Mouse (Mus musculus) C2C12 (cell line): Measurements from ENCODE around the gene Flt3. TPM values are rescaled to one million over a fixed set of nuclear protein-coding genes. Genes with fewer than 3 reads are reported as not detected.

Experiments
- H3K27me3 ChIP-seq: one replicate; pipeline ENCODE4 v1.6.1; 2011; ENCODE audit not compliant: control insufficient read depth, insufficient read depth, insufficient read length
- H3K36me3 ChIP-seq: one replicate; pipeline ENCODE4 v1.6.1; 2011; ENCODE audit not compliant: control insufficient read depth, insufficient read depth
- H3K4me3 ChIP-seq: one replicate; pipeline ENCODE4 v1.5.1; 2011; ENCODE audit warnings: mild to moderate bottlenecking, control low read depth; ENCODE audit not compliant: poor library complexity, insufficient read depth, severe bottlenecking
- H3K79me2 ChIP-seq: one replicate; pipeline ENCODE4 v1.6.1; 2011; ENCODE audit not compliant: control insufficient read depth, insufficient read depth
- H3K79me3 ChIP-seq: one replicate; pipeline ENCODE4 v1.6.1; 2011; ENCODE audit warnings: low read depth, control low read depth
- H3ac ChIP-seq: one replicate; pipeline ENCODE3; 2011; ENCODE audit warnings: low read depth; ENCODE audit not compliant: control insufficient read depth, insufficient read length
- CEBPB ChIP-seq: IDR thresholded peaks from one replicate; pipeline ENCODE4 v1.6.1; 2011; ENCODE audit warnings: low read depth, mild to moderate bottlenecking, control low read depth, moderate library complexity
- CTCF ChIP-seq: IDR thresholded peaks from one replicate; pipeline ENCODE4 v1.5.1; 2011; ENCODE audit not compliant: control insufficient read depth, insufficient read depth, insufficient read length
- FOSL1 ChIP-seq: IDR thresholded peaks from one replicate; pipeline ENCODE4 v1.8.0; 2011; ENCODE audit warnings: mild to moderate bottlenecking, low read length; ENCODE audit not compliant: poor library complexity, insufficient read depth, severe bottlenecking
- MAX ChIP-seq: IDR thresholded peaks from one replicate; pipeline ENCODE4 v1.6.1; 2011; ENCODE audit warnings: mild to moderate bottlenecking, control low read depth
- MYOD1 ChIP-seq: IDR thresholded peaks from one replicate; pipeline ENCODE4 v1.6.1; 2011; ENCODE audit warnings: low read depth; ENCODE audit not compliant: control insufficient read depth, insufficient read length
- MYOG ChIP-seq: IDR thresholded peaks from one replicate; pipeline ENCODE4 v1.6.1; 2011; ENCODE audit not compliant: control insufficient read depth, insufficient read length; ENCODE audit errors: extremely low read depth
- USF1 ChIP-seq: IDR thresholded peaks from one replicate; pipeline ENCODE4 v1.6.1; 2011; ENCODE audit warnings: low read depth, mild to moderate bottlenecking, control low read depth, moderate library complexity
- polyA plus RNA-seq: library from polyadenylated mRNA; unstranded; fragments of >200 nt; fragmentation: generic; extraction: Trizol; gene quantifications from one replicate; pipeline ENCODE4 v1.2.1, GENCODE M21; 2012; ENCODE audit warnings: missing spikeins

Gene Flt3
- polyA plus RNA-seq, 1 experiment, result 0.01 TPM

DNA sequence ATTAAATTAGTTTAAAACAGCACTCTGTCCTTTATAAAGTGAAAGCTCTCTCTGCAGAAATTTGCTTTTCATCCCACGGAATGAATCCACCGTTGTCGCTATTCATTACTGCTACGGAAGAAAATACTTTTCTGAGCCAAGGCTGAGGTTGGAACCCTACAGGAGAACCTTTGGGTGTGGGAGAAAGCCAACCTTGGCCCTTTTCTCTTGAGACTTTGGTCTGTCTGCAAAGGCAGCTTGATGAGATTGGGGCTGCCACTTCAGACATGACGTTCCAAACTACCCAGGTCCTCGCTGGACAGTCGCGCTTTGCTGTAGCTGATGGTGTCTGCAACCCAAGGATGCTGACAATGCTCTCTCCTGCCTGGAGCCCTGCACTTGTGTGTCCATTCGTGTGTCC lies 91.8 kb downstream of the Flt3 start:
- Histone ChIP-seq H3K36me3 (no peaks in the 10 kb centered on the region), H3K4me3 (no peak overlapping the region), H3K27me3 (peaks cover 77% of the 10 kb centered on the region), H3K79me2 (no peaks in the 10 kb centered on the region), H3ac (no peak overlapping the region), H3K79me3 (no peaks in the 10 kb centered on the region)
- no peak for TF ChIP-seq MYOG
- no peak for TF ChIP-seq MYOD1
- no peak for TF ChIP-seq CEBPB
- no peak for TF ChIP-seq MAX
- no peak for TF ChIP-seq CTCF
- TF ChIP-seq USF1, result no peak

DNA sequence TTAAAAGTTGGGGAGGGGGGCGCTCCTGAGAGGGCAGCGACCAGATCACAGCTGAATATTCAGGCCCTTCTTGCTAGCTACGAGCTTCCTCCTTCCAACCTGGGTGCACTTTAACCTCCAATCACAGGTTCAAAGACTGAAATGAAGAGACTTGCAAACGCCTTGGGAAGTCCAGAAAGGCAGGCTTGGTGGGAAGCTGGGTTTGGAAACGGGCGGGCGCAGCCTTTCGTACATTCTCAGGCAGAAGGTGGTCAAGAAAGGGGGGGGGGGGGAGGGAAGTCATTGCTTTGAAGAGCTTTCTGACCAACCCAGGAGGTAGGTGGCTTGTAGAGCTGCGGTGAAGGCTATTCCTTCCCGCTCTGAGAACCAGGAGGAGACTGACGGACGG lies 92.9 kb downstream of the Flt3 start:
- no peak overlapping the region for H3K4me3 ChIP-seq
- peaks cover 80% of the 10 kb centered on the region for H3K27me3 ChIP-seq
- H3K36me3 ChIP-seq, result no peaks in the 10 kb centered on the region
- no peaks in the 10 kb centered on the region for H3K79me2 ChIP-seq
- TF ChIP-seq USF1 (no peak), CTCF (no peak), MYOG (no peak), MAX (no peak), CEBPB (no peak), MYOD1 (no peak), FOSL1 (no peak)
- H3K79me3 ChIP-seq, result no peaks in the 10 kb centered on the region
- H3ac ChIP-seq, result no peak overlapping the region

DNA sequence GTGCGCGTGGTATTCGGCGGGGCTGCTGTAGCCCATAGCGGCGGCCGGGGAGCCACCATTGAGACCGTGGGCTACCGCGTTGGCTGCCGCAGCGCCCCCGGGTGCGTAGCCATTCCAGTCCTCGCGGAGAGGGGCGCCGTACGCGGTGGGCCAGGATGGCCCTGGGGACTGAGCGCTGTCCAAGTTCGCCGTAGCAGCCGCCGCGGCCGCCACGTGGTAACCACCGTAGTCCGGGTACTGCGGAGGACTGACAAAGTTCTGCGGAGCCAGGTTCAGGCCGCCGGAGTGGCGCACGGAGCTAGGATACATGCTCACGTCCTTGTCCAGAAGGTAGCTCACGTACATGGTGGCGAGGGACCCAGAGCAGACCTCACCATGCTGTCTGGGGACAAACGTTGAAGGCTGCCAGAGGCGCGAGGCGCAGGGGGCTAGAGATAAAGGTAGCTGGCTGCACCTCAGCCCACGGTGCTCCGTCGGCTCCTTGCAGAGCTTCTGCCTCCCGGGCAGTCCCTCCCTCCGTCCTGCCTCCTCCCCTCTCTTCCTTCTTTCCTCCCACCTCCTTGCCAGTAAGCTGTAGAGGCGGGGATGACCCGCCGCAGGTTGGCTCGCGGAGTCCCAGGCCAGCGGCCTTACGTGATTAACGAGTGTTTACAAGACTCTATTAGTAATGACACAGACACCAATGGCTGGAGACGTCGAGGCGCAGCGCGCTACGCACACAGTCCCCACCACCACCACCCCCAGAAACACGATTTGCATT lies 93.5 kb downstream of the Flt3 start, which contains the start of gene Cdx2:
Gene Cdx2, minus strand, starts transcription at position 633 of the 760 bp plus-strand sequence.
- H3K79me3 ChIP-seq, result no peaks in the 10 kb centered on the region
- H3K4me3 ChIP-seq, result no peak within 1 kb of the TSS
- peaks cover 86% of the 10 kb centered on the region for H3K27me3 ChIP-seq
- H3ac ChIP-seq, result no peak within 1 kb of the TSS
- no peaks in the 10 kb centered on the region for H3K36me3 ChIP-seq
- no peak for TF ChIP-seq MAX
- TF ChIP-seq MYOG, result no peak
- no peak for TF ChIP-seq MYOD1
- no peak for TF ChIP-seq CEBPB
- TF ChIP-seq FOSL1, result no peak
- TF ChIP-seq USF1, result no peak
- no peak for TF ChIP-seq CTCF
- H3K79me2 ChIP-seq, result no peaks in the 10 kb centered on the region

DNA sequence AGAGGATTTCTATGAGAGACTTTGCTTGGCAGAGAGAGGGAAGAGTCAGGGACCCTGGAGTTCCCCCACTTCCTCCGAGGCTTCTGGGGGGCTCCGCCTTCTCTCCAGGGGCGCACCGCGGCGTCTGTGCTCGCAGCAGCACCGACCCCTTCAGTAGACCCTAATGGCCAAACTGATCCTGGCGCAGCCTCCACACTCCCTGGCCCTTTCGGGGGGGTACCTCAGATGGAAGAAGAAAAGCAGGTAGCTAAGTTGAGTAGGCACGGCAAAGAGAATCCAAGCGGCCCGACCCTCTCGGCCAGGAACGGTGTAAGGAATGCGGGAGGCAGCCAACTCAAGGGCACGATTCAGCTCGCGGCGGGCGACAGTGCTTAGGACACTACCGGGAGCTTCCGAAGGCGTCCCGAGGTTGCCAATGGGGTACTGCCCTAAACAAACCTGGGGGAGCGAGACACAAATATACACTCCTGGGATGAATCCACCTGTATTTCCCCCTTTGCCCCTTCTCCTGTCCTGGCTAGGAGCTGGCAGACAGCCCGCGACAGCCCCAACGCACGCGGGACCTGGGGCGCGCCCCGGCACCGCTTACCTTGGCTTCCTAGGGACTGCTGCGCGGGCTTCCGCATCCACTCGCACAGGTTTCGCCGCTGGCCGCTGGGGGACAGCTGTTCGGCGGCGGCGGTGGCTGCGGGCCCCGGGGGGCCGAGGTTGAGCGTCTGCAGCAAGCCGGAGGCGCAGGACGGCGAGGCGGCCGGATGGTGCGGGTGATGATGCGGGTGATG lies 94.2 kb downstream of the Flt3 start:
- Histone ChIP-seq H3K4me3 (no peak overlapping the region), H3ac (no peak overlapping the region), H3K79me2 (no peaks in the 10 kb centered on the region), H3K36me3 (no peaks in the 10 kb centered on the region), H3K27me3 (peaks cover 93% of the 10 kb centered on the region), H3K79me3 (no peaks in the 10 kb centered on the region)
- no peak for TF ChIP-seq MYOG
- no peak for TF ChIP-seq CEBPB
- TF ChIP-seq MAX, result no peak
- TF ChIP-seq FOSL1, result no peak
- TF ChIP-seq USF1, result no peak
- TF ChIP-seq CTCF, result no peak
- TF ChIP-seq MYOD1, result no peak

DNA sequence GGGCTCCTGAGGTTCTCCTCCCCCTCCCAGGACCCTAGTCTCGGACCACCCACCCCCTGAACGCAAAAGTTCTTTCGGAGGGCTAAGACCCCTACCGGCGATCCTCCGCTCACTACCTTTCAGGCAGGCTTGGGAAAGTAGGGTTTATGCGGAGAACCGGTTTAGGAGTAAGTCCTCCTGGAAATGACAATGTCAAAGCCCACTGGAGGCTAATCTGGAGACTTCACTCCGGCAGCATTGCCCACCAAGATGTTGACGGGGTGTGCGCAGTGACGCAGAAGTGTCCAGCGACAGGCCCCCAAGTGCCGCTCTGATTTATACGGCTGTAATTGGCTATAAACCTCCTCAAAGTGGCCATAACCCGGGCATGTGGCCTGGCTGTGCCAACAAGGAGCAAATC lies 95.1 kb downstream of the Flt3 start:
- Histone ChIP-seq H3K4me3 (no peak overlapping the region), H3K79me3 (no peaks in the 10 kb centered on the region), H3K36me3 (no peaks in the 10 kb centered on the region), H3ac (no peak overlapping the region), H3K27me3 (peaks cover 96% of the 10 kb centered on the region), H3K79me2 (no peaks in the 10 kb centered on the region)
- TF ChIP-seq CEBPB (no peak), CTCF (no peak), MYOD1 (no peak), MYOG (no peak), FOSL1 (no peak), MAX (no peak), USF1 (no peak)
